Mouse (Mus musculus) intestine, embryonic 16.5 days (tissue): ENCODE measurements around the gene Taf3. TPM values are rescaled to one million over a fixed set of nuclear protein-coding genes. Genes with fewer than 3 reads are reported as not detected.
A peak's percentile ranks its signal among the peaks of the same experiment; 100 is the strongest.

ENCODE experiments used
- ATAC-seq: fragments of 200-750 bp; cut with Nextera tagmentation; 2 replicates; pipeline ENCODE4 v1.8.0; 2017; ENCODE audit warnings: moderate TSS enrichment, moderate library complexity
- H3K27ac ChIP-seq: fragments of 300-500 bp; sonication (generic); 2 replicates; pipeline ENCODE4 v1.5.1; 2014; ENCODE audit warnings: mild to moderate bottlenecking, low read length
- H3K27me3 ChIP-seq: fragments of 300-500 bp; sonication (generic); replicated peaks from 2 replicates; pipeline ENCODE4 v1.6.1; 2014; ENCODE audit warnings: low read length, control low read depth, mixed read lengths; ENCODE audit not compliant: control insufficient read depth, insufficient read depth
- H3K36me3 ChIP-seq: fragments of 300-500 bp; sonication (generic); 2 replicates; pipeline ENCODE4 v1.6.1; 2014; ENCODE audit warnings: low read length, control low read depth; ENCODE audit not compliant: control insufficient read depth, insufficient read depth
- H3K4me1 ChIP-seq: fragments of 300-500 bp; sonication (generic); 2 replicates; pipeline ENCODE4 v1.6.1; 2014; ENCODE audit warnings: low read length, control low read depth, mixed read lengths; ENCODE audit not compliant: control insufficient read depth, insufficient read depth
- H3K4me2 ChIP-seq: fragments of 300-500 bp; sonication (generic); 2 replicates; pipeline ENCODE4 v1.6.1; 2014; ENCODE audit warnings: low read depth, low read length, control low read depth
- H3K4me3 ChIP-seq: fragments of 300-500 bp; sonication (generic); 2 replicates; pipeline ENCODE4 v1.5.1; 2014; ENCODE audit warnings: mild to moderate bottlenecking, low read length
- H3K9ac ChIP-seq: fragments of 300-500 bp; sonication (generic); 2 replicates; pipeline ENCODE4 v1.6.1; 2014; ENCODE audit warnings: low read depth, low read length
- H3K9me3 ChIP-seq: fragments of 300-500 bp; sonication (generic); 2 replicates; pipeline ENCODE4 v1.6.1; 2016; ENCODE audit warnings: low read length, control low read depth; ENCODE audit not compliant: control insufficient read depth
- WGBS: fragments of 180-500 bp; shearing (Covaris S2); extraction: QIAGEN DNeasy Blood & Tissue Kit; methylation state at CpG from one replicate; pipeline ENCODE4 v1.1.7; 2014; 5-methylcytosine and 5-hydroxymethylcytosine counted together
- polyA plus RNA-seq: library from polyadenylated mRNA; unstranded; fragments of >200 nt; fragmentation: Nextera tagmentation; extraction: Ambion mirVana; gene quantifications from 2 replicates; pipeline ENCODE4 v1.2.1, GENCODE M21; 2015

Taf3 gene
- polyA plus RNA-seq, 1 experiment from 2014 or later: 8.9 TPM

DNA sequence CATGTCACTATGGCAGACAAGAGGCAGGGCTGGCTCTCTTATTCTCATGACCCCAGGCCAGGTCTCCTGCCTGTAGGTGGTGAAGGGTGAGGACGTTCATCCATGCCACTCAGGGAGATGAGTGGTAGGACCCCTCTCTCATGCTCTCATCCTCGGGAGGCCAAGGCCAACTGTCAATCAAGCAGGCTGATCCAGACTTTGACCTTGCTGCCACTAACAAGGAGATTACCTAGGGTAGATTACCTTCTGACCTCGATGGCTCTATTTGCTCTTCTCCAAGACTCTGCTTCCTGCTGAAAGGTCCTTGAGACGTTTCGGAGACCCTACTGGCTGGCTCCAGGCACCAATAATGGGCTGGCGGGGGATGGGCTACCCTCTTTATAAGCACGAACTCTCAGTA lies 26.1 kb upstream of the Taf3 start:
- peak overlapping the region; percentile 25 for H3K27ac ChIP-seq
- no peaks in the 10 kb centered on the region for H3K9me3 ChIP-seq
- H3K4me2 ChIP-seq: peak overlapping the region; percentile 25; the same call in 1 of the 2 replicates
- H3K36me3 ChIP-seq: no peaks in the 10 kb centered on the region
- no peaks in the 10 kb centered on the region for H3K27me3 ChIP-seq
- WGBS: 44% methylated on average over 7 of the region's 7 CpGs
- H3K4me1 ChIP-seq: peaks cover 45% of the 10 kb centered on the region
- ATAC-seq: peak; percentile 62
- H3K4me3 ChIP-seq: no peak overlapping the region
- H3K9ac ChIP-seq: no peak overlapping the region

DNA sequence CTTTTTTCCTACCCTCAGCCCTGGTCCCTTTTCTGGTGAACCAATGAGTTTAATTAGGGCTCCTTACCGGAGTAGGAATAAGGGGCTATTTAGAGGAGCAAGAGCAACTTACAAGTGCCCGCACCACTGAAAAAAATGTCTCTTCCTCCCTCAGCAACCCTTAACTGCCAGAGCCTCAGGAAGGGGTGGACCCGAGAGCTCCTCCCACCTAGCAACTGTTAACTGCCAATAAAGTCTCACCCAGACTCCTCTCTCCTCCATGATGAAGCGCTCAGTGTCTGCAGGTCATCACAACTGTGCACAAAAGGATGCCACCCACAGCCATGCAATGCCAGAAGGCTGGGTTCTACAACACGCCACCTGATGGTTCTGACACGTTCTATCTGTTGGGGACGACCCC lies 23.4 kb upstream of the Taf3 start:
- WGBS: 79% methylated on average over 7 of the region's 7 CpGs
- no peak for ATAC-seq
- no peak overlapping the region for H3K9ac ChIP-seq
- no peaks in the 10 kb centered on the region for H3K36me3 ChIP-seq
- no peak overlapping the region for H3K4me2 ChIP-seq
- H3K4me1 ChIP-seq: peaks cover 25% of the 10 kb centered on the region
- H3K9me3 ChIP-seq: no peaks in the 10 kb centered on the region
- H3K27me3 ChIP-seq: no peaks in the 10 kb centered on the region
- no peak overlapping the region for H3K27ac ChIP-seq
- no peak overlapping the region for H3K4me3 ChIP-seq

DNA sequence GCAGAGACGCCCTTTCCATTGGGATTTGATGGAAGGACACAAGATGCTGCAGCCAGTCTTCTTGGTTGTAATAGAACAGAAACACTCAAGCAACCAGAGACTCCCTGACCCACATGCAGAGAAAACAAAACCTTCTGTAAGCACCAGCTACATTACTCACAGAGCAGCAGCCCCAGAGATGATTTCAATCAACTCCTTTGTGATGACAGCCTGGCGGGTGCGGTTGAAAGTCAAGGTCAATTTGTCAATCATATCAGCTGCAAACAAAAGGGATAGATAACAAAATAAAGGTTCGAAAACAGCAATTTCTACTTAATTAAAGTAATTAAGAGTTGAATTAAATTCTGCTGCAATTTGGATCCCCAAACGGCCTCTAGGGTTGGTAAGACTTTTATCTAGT lies 10.4 kb upstream of the Taf3 start:
- 77% methylated on average over 5 of the region's 5 CpGs for WGBS
- ATAC-seq: no peak
- H3K36me3 ChIP-seq: peaks cover 18% of the 10 kb centered on the region; the same call in 1 of the 2 replicates

DNA sequence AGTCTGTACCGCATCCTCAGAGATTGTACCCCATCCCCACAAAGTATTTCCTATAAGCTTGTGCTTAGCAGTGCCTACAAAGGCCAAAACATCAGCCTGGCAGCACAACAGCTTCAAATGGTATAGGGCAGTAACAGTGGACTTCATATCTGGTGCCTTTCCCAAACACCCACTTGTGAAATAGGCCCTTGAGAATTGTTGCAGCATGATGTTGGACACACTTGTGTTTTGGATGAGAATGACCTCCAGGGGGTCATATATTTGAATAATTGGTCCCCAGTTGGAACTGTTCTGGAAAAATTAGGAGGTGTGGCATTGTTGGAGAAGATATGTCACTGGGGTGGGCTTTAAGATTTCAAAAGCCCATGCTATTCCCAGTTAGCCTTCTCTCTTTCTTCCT lies 3.6 kb upstream of the Taf3 start:
- no peak overlapping the region for H3K27ac ChIP-seq
- H3K4me3 ChIP-seq: no peak overlapping the region
- H3K9ac ChIP-seq: no peak overlapping the region
- H3K9me3 ChIP-seq: no peaks in the 10 kb centered on the region
- 90% methylated on average over 1 of the region's 1 CpGs for WGBS
- H3K4me1 ChIP-seq: peaks cover 5% of the 10 kb centered on the region; the same call in 1 of the 2 replicates
- H3K4me2 ChIP-seq: no peak overlapping the region
- no peaks in the 10 kb centered on the region for H3K27me3 ChIP-seq
- ATAC-seq: no peak
- H3K36me3 ChIP-seq: peaks cover 15% of the 10 kb centered on the region; the same call in 1 of the 2 replicates

More for the DNA sequence above, 10.4 kb upstream of the Taf3 start:
- Histone ChIP-seq H3K4me3 (no peak overlapping the region), H3K9ac (no peak overlapping the region), H3K4me1 (no peaks in the 10 kb centered on the region), H3K9me3 (no peaks in the 10 kb centered on the region), H3K27ac (no peak overlapping the region), H3K4me2 (no peak overlapping the region), H3K27me3 (no peaks in the 10 kb centered on the region)

DNA sequence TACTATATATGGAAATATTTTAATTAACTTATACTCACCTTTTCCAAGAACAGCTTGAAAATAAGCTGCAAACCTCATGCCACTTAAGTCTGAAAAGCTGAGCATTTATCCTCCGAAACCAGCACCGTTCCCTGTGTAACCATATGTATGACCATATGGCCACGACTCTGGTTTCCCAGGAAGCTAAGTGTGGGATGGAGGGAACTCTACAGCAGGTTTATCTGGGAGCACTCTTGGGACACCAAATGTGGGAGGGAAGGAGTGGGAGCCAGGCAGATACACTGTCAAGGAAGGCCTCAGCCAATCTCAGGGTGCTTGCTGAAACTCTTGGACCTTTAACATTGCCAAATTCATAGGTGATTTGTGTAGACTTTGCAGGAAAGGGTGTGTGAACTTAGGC lies 2.5 kb upstream of the Taf3 start:
- 86% methylated on average over 3 of the region's 3 CpGs for WGBS
- H3K36me3 ChIP-seq: 0 out of 2 replicates have a peak, but pooled peaks cover 9% of the 10 kb centered on the region
- no peaks in the 10 kb centered on the region for H3K27me3 ChIP-seq
- no peak overlapping the region for H3K4me2 ChIP-seq
- H3K27ac ChIP-seq: no peak overlapping the region
- H3K4me1 ChIP-seq: peaks cover 6% of the 10 kb centered on the region; the same call in 1 of the 2 replicates
- H3K9me3 ChIP-seq: no peaks in the 10 kb centered on the region
- H3K4me3 ChIP-seq: no peak overlapping the region
- no peak overlapping the region for H3K9ac ChIP-seq
- ATAC-seq: no peak

DNA sequence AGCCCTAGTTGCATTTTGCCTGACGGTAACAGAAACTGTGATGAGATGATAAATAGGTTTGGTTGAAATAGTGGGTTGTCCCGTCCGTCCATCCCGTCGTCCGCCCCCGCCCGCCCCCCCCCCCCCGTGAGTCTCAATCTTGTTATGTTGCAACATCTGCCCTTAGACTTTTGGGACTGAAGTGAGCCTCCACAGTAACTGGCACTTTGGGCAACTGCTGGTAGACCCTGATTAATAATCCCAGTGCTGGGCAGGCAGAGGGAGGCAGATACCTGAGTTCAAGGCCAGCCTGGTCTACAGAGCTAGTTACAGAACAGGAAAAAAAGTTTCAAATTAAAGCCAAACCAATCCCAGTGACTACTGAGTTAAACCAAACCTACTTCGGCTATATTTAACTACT lies 1.1 kb upstream of the Taf3 start:
- 14% methylated on average over 10 of the region's 10 CpGs for WGBS
- H3K27ac ChIP-seq: no peak overlapping the region
- peak overlapping the region; percentile 60 for H3K4me2 ChIP-seq
- H3K9ac ChIP-seq: peak overlapping the region; percentile 29; the same call in 1 of the 2 replicates
- no peaks in the 10 kb centered on the region for H3K27me3 ChIP-seq
- H3K36me3 ChIP-seq: no peaks in the 10 kb centered on the region
- no peaks in the 10 kb centered on the region for H3K9me3 ChIP-seq
- peak overlapping the region; percentile 92 for H3K4me3 ChIP-seq
- no peak for ATAC-seq
- H3K4me1 ChIP-seq: peaks cover 6% of the 10 kb centered on the region; the same call in 1 of the 2 replicates

DNA sequence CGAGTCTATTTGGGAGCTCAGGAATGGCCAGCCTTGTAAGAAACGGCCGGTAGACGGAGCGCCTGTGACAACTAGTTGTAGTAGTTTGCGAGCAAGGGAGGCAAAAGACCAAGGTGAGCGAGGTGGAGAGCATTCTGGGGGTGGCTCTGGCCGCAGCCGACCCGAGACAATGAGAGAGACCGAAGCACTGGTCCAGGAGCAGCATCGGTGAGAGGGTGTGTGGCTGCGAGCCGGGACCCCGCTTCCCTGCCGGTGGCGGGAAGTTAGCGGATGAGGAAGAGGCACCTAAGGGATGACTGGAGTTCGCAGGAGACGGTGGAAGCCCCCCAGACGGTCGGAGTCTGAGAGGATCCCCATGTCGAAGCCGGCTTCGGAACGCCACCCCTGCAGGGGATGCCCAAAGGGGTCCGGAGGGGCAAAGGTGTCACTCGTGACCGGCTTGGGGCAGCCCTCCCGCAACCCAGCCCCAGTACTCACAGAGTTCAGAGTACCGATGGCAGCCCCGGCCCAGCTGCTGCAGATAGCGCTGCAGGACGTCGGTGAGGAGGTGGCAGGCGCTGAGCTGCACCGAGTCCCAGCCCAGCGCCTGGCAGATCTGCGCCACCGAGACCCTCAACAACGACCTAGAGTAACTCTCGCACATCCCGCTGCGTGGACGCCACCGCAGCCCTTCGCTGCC lies 499 bp downstream of the Taf3 start:
- H3K4me3 ChIP-seq: peak overlapping the region; percentile 92
- peak overlapping the region; percentile 78 for H3K4me2 ChIP-seq
- H3K9ac ChIP-seq: peak overlapping the region; percentile 90
- WGBS: under 1% methylated on average over 47 of the region's 47 CpGs
- no peaks in the 10 kb centered on the region for H3K9me3 ChIP-seq
- no peaks in the 10 kb centered on the region for H3K36me3 ChIP-seq
- no peaks in the 10 kb centered on the region for H3K27me3 ChIP-seq
- H3K4me1 ChIP-seq: peaks cover 6% of the 10 kb centered on the region; the same call in 1 of the 2 replicates
- no peak overlapping the region for H3K27ac ChIP-seq
- ATAC-seq: peak; percentile 75

DNA sequence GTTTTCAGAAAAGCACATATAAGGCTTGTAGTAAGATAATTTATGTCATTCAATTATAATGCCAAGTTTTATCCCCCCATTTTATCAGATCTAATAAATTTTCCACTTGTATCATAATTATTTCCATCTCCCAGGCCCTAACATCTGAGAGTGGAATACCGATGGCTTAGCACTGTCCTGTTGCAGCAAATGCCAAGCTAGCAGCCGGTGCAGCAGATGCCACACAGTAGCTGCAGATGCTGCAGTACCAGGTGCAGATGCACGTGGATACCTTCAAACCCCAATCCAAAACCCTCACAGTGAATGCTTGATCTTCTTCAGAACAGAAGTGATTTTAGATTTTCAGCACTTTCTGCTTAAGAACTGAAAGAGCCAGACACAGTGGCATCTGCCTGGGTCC lies 13.4 kb downstream of the Taf3 start:
- no peak overlapping the region for H3K4me2 ChIP-seq
- ATAC-seq: no peak
- no peaks in the 10 kb centered on the region for H3K36me3 ChIP-seq
- H3K9me3 ChIP-seq: no peaks in the 10 kb centered on the region
- H3K27me3 ChIP-seq: no peaks in the 10 kb centered on the region
- no peak overlapping the region for H3K27ac ChIP-seq
- WGBS: 83% methylated on average over 3 of the region's 3 CpGs
- H3K4me3 ChIP-seq: no peak overlapping the region
- H3K9ac ChIP-seq: no peak overlapping the region
- 0 out of 2 replicates have a peak, but pooled peaks cover 2% of the 10 kb centered on the region for H3K4me1 ChIP-seq

DNA sequence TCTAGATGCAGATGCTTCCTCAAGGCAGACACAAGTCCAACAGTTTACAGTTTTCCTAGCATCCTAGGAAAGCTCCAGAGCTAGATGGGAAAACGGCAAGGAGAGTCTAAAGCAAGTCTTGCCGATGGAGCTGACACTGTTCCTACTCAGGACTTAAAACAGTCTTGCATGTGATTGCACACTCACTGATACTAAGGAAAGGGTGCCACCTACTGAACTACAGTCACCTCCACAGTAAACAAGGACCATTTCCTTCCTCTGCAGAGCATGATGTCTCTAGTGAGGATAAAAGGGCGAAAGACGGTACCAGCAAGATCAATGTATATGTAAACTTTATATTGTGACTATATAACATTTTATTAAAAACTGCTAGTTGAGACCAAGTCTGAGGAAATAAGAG lies 14.7 kb downstream of the Taf3 start:
- no peak overlapping the region for H3K9ac ChIP-seq
- 62% methylated on average over 4 of the region's 4 CpGs for WGBS
- H3K27ac ChIP-seq: no peak overlapping the region
- H3K27me3 ChIP-seq: no peaks in the 10 kb centered on the region
- no peaks in the 10 kb centered on the region for H3K9me3 ChIP-seq
- H3K4me1 ChIP-seq: 0 out of 2 replicates have a peak, but pooled peaks cover 2% of the 10 kb centered on the region
- H3K4me3 ChIP-seq: no peak overlapping the region
- no peak for ATAC-seq
- H3K36me3 ChIP-seq: no peaks in the 10 kb centered on the region
- H3K4me2 ChIP-seq: no peak overlapping the region
